Comparison of ENCODE assay signal across 13 mouse cellular contexts in genomic region chr5:35879199-35879598, GRCm38 (mm10). TPM values are rescaled to one million over a fixed set of nuclear protein-coding genes. Genes with fewer than 3 reads are reported as not detected.
A peak's percentile ranks its signal among the peaks of the same experiment; 100 is the strongest.
DNase-seq lines count a peak whose midpoint lies in the region; ATAC-seq and TF ChIP-seq lines count a peak whose summit lies in the region.
"Had no signal": no experiment of that assay in that cellular context is flagged by ENCODE, and none has a peak within 500 bp of the region (broad histone marks: within the 10 kb centered on the region; RNA-seq: fewer than 3 reads in every experiment).

No protein-coding gene starts in this region.

- H3K4me3 ChIP-seq in hindbrain, embryonic 15.5 days, result no peak overlapping the region
- H3K4me3 ChIP-seq in hindbrain, embryonic 12.5 days, result no peak overlapping the region
- H3K4me3 ChIP-seq in forebrain, postnatal 0 days (ENCODE audit: low read depth, low read length), result no peak overlapping the region
- H3K4me3 ChIP-seq: heart, embryonic 13.5 days; intestine, embryonic 15.5 days had no signal

- H3K27ac ChIP-seq in hindbrain, embryonic 15.5 days (replicated peaks), result no peak overlapping the region
- H3K27ac ChIP-seq in hindbrain, embryonic 12.5 days, result no peak overlapping the region
- no peak overlapping the region for H3K27ac ChIP-seq in forebrain, postnatal 0 days (ENCODE audit: low read depth, low read length)
- H3K27ac ChIP-seq: heart, embryonic 13.5 days; intestine, embryonic 15.5 days; liver, embryonic 14.5 days had no signal

- no peaks in the 10 kb centered on the region for H3K9me3 ChIP-seq in hindbrain, embryonic 15.5 days
- no peaks in the 10 kb centered on the region for H3K9me3 ChIP-seq in hindbrain, embryonic 12.5 days (replicated peaks)
- no peaks in the 10 kb centered on the region for H3K9me3 ChIP-seq in forebrain, postnatal 0 days (ENCODE audit: low read length)
- H3K9me3 ChIP-seq: heart, embryonic 13.5 days; intestine, embryonic 15.5 days had no signal

- H3K9ac ChIP-seq in hindbrain, embryonic 15.5 days, result no peak overlapping the region
- H3K9ac ChIP-seq in hindbrain, embryonic 12.5 days, result no peak overlapping the region
- H3K9ac ChIP-seq in forebrain, postnatal 0 days, result no peak overlapping the region
- H3K9ac ChIP-seq: heart, embryonic 13.5 days; intestine, embryonic 15.5 days; liver, embryonic 14.5 days had no signal

- peak; percentile 89 for DNase-seq in forebrain, postnatal 0 days
- DNase-seq in layer of hippocampus, postnatal 10 days (ENCODE audit: low spot score in 2 of 2), result peak; percentile 48 to 61
- peak; percentile 68 to 80 for DNase-seq in right cerebral cortex, postnatal 36 days (ENCODE audit: low spot score in 2 of 2)
- no peak for DNase-seq in kidney, adult 8-10 months
- no peak for DNase-seq in ovary, adult 18-20 months (ENCODE audit: low spot score)
- DNase-seq: cerebellum, adult 9-10 months had no signal

- H3K36me3 ChIP-seq in hindbrain, embryonic 15.5 days, result no peaks in the 10 kb centered on the region
- no peaks in the 10 kb centered on the region for H3K36me3 ChIP-seq in hindbrain, embryonic 12.5 days
- no peaks in the 10 kb centered on the region for H3K36me3 ChIP-seq in forebrain, postnatal 0 days (ENCODE audit: insufficient read depth)
- H3K36me3 ChIP-seq: heart, embryonic 13.5 days; intestine, embryonic 15.5 days had no signal

- H3K4me2 ChIP-seq in hindbrain, embryonic 15.5 days, result no peak overlapping the region
- H3K4me2 ChIP-seq in hindbrain, embryonic 12.5 days (replicated peaks), result no peak overlapping the region
- no peak overlapping the region for H3K4me2 ChIP-seq in forebrain, postnatal 0 days (ENCODE audit: low read depth)
- H3K4me2 ChIP-seq: heart, embryonic 13.5 days; intestine, embryonic 15.5 days had no signal

- H3K4me1 ChIP-seq in hindbrain, embryonic 15.5 days (replicated peaks), result peaks cover 11% of the 10 kb centered on the region; the same call in 1 of the 2 replicates
- H3K4me1 ChIP-seq in hindbrain, embryonic 12.5 days, result peaks cover 2% of the 10 kb centered on the region; the same call in 1 of the 2 replicates
- peaks cover 16% of the 10 kb centered on the region for H3K4me1 ChIP-seq in forebrain, postnatal 0 days (ENCODE audit: insufficient read depth)
- H3K4me1 ChIP-seq: intestine, embryonic 15.5 days had no signal

- 65% methylated on average over 8 of the region's 8 CpGs for WGBS in hindbrain, embryonic 15.5 days
- WGBS in hindbrain, embryonic 12.5 days, result 77% methylated on average over 8 of the region's 8 CpGs
- 60% methylated on average over 8 of the region's 8 CpGs for WGBS in forebrain, postnatal 0 days

- TF ChIP-seq CTCF in forebrain, postnatal 0 days (IDR thresholded peaks at IDR 0.05; ENCODE audit: low read depth), result no peak

- no peaks in the 10 kb centered on the region for H3K27me3 ChIP-seq in hindbrain, embryonic 15.5 days
- no peaks in the 10 kb centered on the region for H3K27me3 ChIP-seq in hindbrain, embryonic 12.5 days
- no peaks in the 10 kb centered on the region; the same call in 1 of the 2 replicates for H3K27me3 ChIP-seq in forebrain, postnatal 0 days (ENCODE audit: insufficient read depth, low read length)
- H3K27me3 ChIP-seq: heart, embryonic 13.5 days; intestine, embryonic 15.5 days; Patski had no signal

- ATAC-seq in hindbrain, embryonic 15.5 days (ENCODE audit: low FRiP score, low read depth), result peak; percentile 49; the same call in 1 of the 2 replicates
- no peak for ATAC-seq in hindbrain, embryonic 12.5 days (ENCODE audit: low FRiP score)
- ATAC-seq in forebrain, postnatal 0 days, result peak; percentile 96
- ATAC-seq: CD4-positive, CD25-positive, alpha-beta regulatory T cell, adult 4 months; intestine, embryonic 15.5 days; Patski had no signal

RNA-seq across cellular contexts. Expression of gene Afap1, which starts 13.9 kb away (rescaled TPM):
- polyA plus RNA-seq in hindbrain, embryonic 15.5 days (2015; fragmentation: Nextera tagmentation; extraction: Ambion mirVana), result 67.5 and 73.2 TPM in 2 replicates
- 80.4 and 98.4 TPM in 2 replicates for polyA plus RNA-seq in hindbrain, embryonic 12.5 days (2016; fragmentation: Nextera tagmentation; extraction: Ambion mirVana)
- 44.2 and 48.2 TPM in 2 replicates for total RNA-seq in forebrain, postnatal 0 days (2014; rRNA removed)
- 45.6 and 49.3 TPM in 2 replicates for polyA plus RNA-seq in forebrain, postnatal 0 days (2015; fragmentation: Nextera tagmentation; extraction: Ambion mirVana)
- total RNA-seq in layer of hippocampus, postnatal 10 days (2021), result 100 to 1,000 TPM; 100 to 113 TPM

Comparison
In these comparisons a context has a peak if more than half of its experiments do, and no peak if none do; other contexts are left out.
1. DNase-seq: peak in forebrain, postnatal 0 days (single experiment), layer of hippocampus, postnatal 10 days (2 of 2) and right cerebral cortex, postnatal 36 days (2 of 2); none in kidney, adult 8-10 months (0 of 2) and ovary, adult 18-20 months (single experiment).